Mouse (Mus musculus): ENCODE measurements around the gene Spred1. TPM values are rescaled to one million over a fixed set of nuclear protein-coding genes. Genes with fewer than 3 reads are reported as not detected.

Spred1 gene
- polyA plus RNA-seq, 1 experiment from 2014 or later, result 20.6 TPM

GRCm38 (mm10) chr2:117231257-117231656 lies 110.1 kb downstream of the Spred1 start:
- Histone ChIP-seq H3K9me3 (no peaks in the 10 kb centered on the region), H3K4me2 (replicated peaks) (peak overlapping the region; percentile 12; the same call in 1 of the 2 replicates), H3K27ac (no peak overlapping the region), H3K36me3 (no peaks in the 10 kb centered on the region), H3K4me3 (no peak overlapping the region), H3K27me3 (replicated peaks) (no peaks in the 10 kb centered on the region), H3K9ac (no peak overlapping the region), H3K4me1 (no peaks in the 10 kb centered on the region)
- WGBS, result 7% methylated on average over 13 of the region's 13 CpGs
- peak; percentile 86 for ATAC-seq (ENCODE audit: low FRiP score, low read depth)

MicroRNAs encoded within 50 kb of the gene (microRNA counts, 519-probe panel; counts per million panel counts)
- 4,641 counts per million, percentile 81 among the panel's probes with 10 or more counts for microRNA mmu-miR-674

Small RNAs within 50 kb of the gene (microRNA-seq; reads per million reads assigned to microRNA genes)
- 780 reads per million, percentile 75 among the genes with 10 or more reads in this experiment for gene Mir674

Other genes with a start within 250 kb of the Spred1 start
- gene Tmco5, start 242.7 kb upstream of the Spred1 start, polyA plus RNA-seq (2016; fragmentation: Nextera tagmentation; extraction: Ambion mirVana), result not detected in 2 replicates
- 14.8 and 18.6 TPM in 2 replicates for gene Fam98b, start 128.4 kb downstream of the Spred1 start, polyA plus RNA-seq (2016; fragmentation: Nextera tagmentation; extraction: Ambion mirVana)
- 0.29 TPM in 2 replicates for gene Rasgrp1, start 221.6 kb downstream of the Spred1 start, polyA plus RNA-seq (2016; fragmentation: Nextera tagmentation; extraction: Ambion mirVana)

Measured in neural tube, embryonic 12.5 days (tissue).